Mouse (Mus musculus): ENCODE results near the gene Tbx19.

Tbx19 gene

GRCm38 (mm10) chr1:165160723-165161405 is at the start of gene Tbx19:
Gene Tbx19 (minus strand): TSS chr1:165160773.
- CTCF ChIA-PET = no interaction called here

GRCm38 (mm10) chr1:165205591-165205990 is 45.0 kb upstream of the Tbx19 start:
- CTCF ChIA-PET = no interaction called here

GRCm38 (mm10) chr1:165203488-165204035 is 43.0 kb upstream of the Tbx19 start:
- CTCF ChIA-PET = no interaction called here

GRCm38 (mm10) chr1:165201445-165202012 is 41.0 kb upstream of the Tbx19 start:
- CTCF ChIA-PET = no interaction called here

GRCm38 (mm10) chr1:165200748-165201147 is 40.2 kb upstream of the Tbx19 start:
- CTCF ChIA-PET = no interaction called here

GRCm38 (mm10) chr1:165199639-165200038 is 39.1 kb upstream of the Tbx19 start:
- CTCF ChIA-PET = no interaction called here

- CTCF ChIA-PET = interaction anchor here (0.7 kb wide), 1 partner anchor 13 kb away, joined by 4 read pairs; no protein-coding TSS in a partner anchor
These were observed 38.4 kb upstream of the Tbx19 start for GRCm38 (mm10) chr1:165198951-165199350.

GRCm38 (mm10) chr1:165197875-165198274 is 37.3 kb upstream of the Tbx19 start:
- CTCF ChIA-PET = no interaction called here

GRCm38 (mm10) chr1:165195396-165195960 is 34.9 kb upstream of the Tbx19 start:
- CTCF ChIA-PET = interaction anchor here (0.8 kb wide), 1 partner anchor 30 kb away, joined by 3 read pairs; no protein-coding TSS in a partner anchor

GRCm38 (mm10) chr1:165194662-165195013 is 34.1 kb upstream of the Tbx19 start:
- CTCF ChIA-PET = interaction anchor here (0.6 kb wide), 1 partner anchor 42 kb away, joined by 3 read pairs; no protein-coding TSS in a partner anchor

GRCm38 (mm10) chr1:165193880-165194661 is 33.5 kb upstream of the Tbx19 start, which contains the start of gene Sft2d2:
Gene Sft2d2 (minus strand): TSS chr1:165194438.
- CTCF ChIA-PET = interaction anchor here (0.6 kb wide), 1 partner anchor 41 kb away, joined by 3 read pairs; no protein-coding TSS in a partner anchor

GRCm38 (mm10) chr1:165193426-165193825 is 32.9 kb upstream of the Tbx19 start:
- CTCF ChIA-PET = no interaction called here

- CTCF ChIA-PET = interaction anchor here (0.6 kb wide), 1 partner anchor 18 kb away, joined by 5 read pairs; no protein-coding TSS in a partner anchor
These were observed 32.2 kb upstream of the Tbx19 start for GRCm38 (mm10) chr1:165192714-165193264.

GRCm38 (mm10) chr1:165192102-165192501 is 31.5 kb upstream of the Tbx19 start:
- CTCF ChIA-PET = no interaction called here

- CTCF ChIA-PET = no interaction called here
These were observed 31.0 kb upstream of the Tbx19 start for GRCm38 (mm10) chr1:165191611-165192010.

GRCm38 (mm10) chr1:165190571-165191273 is 30.1 kb upstream of the Tbx19 start:
- CTCF ChIA-PET = no interaction called here

GRCm38 (mm10) chr1:165190068-165190467 is 29.5 kb upstream of the Tbx19 start:
- CTCF ChIA-PET = no interaction called here

- CTCF ChIA-PET = interaction anchor here (0.7 kb wide), 1 partner anchor 35 kb away, joined by 10 read pairs; no protein-coding TSS in a partner anchor
These were observed 28.4 kb upstream of the Tbx19 start for GRCm38 (mm10) chr1:165188806-165189580.

- CTCF ChIA-PET = no interaction called here
These were observed 26.8 kb upstream of the Tbx19 start for GRCm38 (mm10) chr1:165187357-165187756.

GRCm38 (mm10) chr1:165186491-165186890 is 25.9 kb upstream of the Tbx19 start:
- CTCF ChIA-PET = no interaction called here
